14 mouse cellular contexts compared by ENCODE assay signal in genomic region chr16:58029674-58030073, GRCm38 (mm10).
DNase-seq lines count a peak whose midpoint lies in the region; ATAC-seq and TF ChIP-seq lines count a peak whose summit lies in the region.
"Had no signal": no experiment of that assay in that cellular context is flagged by ENCODE, and none has a peak within 500 bp of the region (broad histone marks: within the 10 kb centered on the region; RNA-seq: fewer than 3 reads in every experiment).

No protein-coding gene starts in this region.

- DNase-seq in forebrain, postnatal 0 days: no peak
- peak; percentile 4 to 12 for DNase-seq in heart, adult 9 months (ENCODE audit: low spot score in 2 of 2)
- peak; percentile 24 for DNase-seq in brain, adult 2 months (ENCODE audit: low read depth, low spot score)
- DNase-seq in heart, postnatal 14 days: peak; percentile 6 to 37
- DNase-seq in left cerebral cortex, postnatal 14 days (ENCODE audit: low spot score in 2 of 2): no peak
- DNase-seq: adrenal gland, adult 8-10 months; layer of hippocampus, postnatal 36 days; liver, embryonic 13.5 days; lung, postnatal 10 days; thymus, adult 2 months had no signal

- H3K4me2 ChIP-seq in forebrain, embryonic 15.5 days (replicated peaks): no peak overlapping the region
- no peak overlapping the region for H3K4me2 ChIP-seq in forebrain, postnatal 0 days (ENCODE audit: low read depth)
- no peak overlapping the region for H3K4me2 ChIP-seq in heart, embryonic 11.5 days
- H3K4me2 ChIP-seq: embryonic facial prominence, embryonic 15.5 days; liver, embryonic 13.5 days had no signal

- no peak overlapping the region for H3K4me3 ChIP-seq in forebrain, embryonic 15.5 days
- no peak overlapping the region for H3K4me3 ChIP-seq in forebrain, postnatal 0 days (ENCODE audit: low read depth, low read length)
- H3K4me3 ChIP-seq in heart, embryonic 11.5 days (ENCODE audit: low read depth, low read length): no peak overlapping the region
- H3K4me3 ChIP-seq: embryonic facial prominence, embryonic 15.5 days; liver, embryonic 13.5 days had no signal

- TF ChIP-seq CTCF in forebrain, postnatal 0 days (IDR thresholded peaks at IDR 0.05; ENCODE audit: low read depth): no peak

- ATAC-seq in forebrain, embryonic 15.5 days (replicated peaks): peak; percentile 51; the same call in 1 of the 2 replicates
- no peak for ATAC-seq in forebrain, postnatal 0 days
- no peak for ATAC-seq in heart, embryonic 11.5 days (replicated peaks; ENCODE audit: insufficient number of reproducible peaks, low FRiP score, low TSS enrichment)
- ATAC-seq: CD4-positive, CD25-positive, alpha-beta regulatory T cell, adult 4 months had no signal

- 72% methylated on average over 5 of the region's 5 CpGs for WGBS in forebrain, embryonic 15.5 days
- 63% methylated on average over 5 of the region's 5 CpGs for WGBS in forebrain, postnatal 0 days
- 85% methylated on average over 5 of the region's 5 CpGs for WGBS in heart, embryonic 11.5 days (ENCODE audit: insufficient replicate concordance)

- no peaks in the 10 kb centered on the region for H3K9me3 ChIP-seq in forebrain, embryonic 15.5 days
- no peaks in the 10 kb centered on the region for H3K9me3 ChIP-seq in forebrain, postnatal 0 days (ENCODE audit: low read length)
- no peaks in the 10 kb centered on the region for H3K9me3 ChIP-seq in heart, embryonic 11.5 days (replicated peaks; ENCODE audit: control insufficient read depth, low read length)
- H3K9me3 ChIP-seq: embryonic facial prominence, embryonic 15.5 days; liver, embryonic 13.5 days had no signal

- H3K36me3 ChIP-seq in forebrain, embryonic 15.5 days: no peaks in the 10 kb centered on the region
- H3K36me3 ChIP-seq in forebrain, postnatal 0 days (ENCODE audit: insufficient read depth): no peaks in the 10 kb centered on the region
- H3K36me3 ChIP-seq in heart, embryonic 11.5 days (ENCODE audit: control insufficient read depth, insufficient read depth, low read length): no peaks in the 10 kb centered on the region
- H3K36me3 ChIP-seq: embryonic facial prominence, embryonic 15.5 days; liver, embryonic 13.5 days had no signal

- H3K9ac ChIP-seq in forebrain, embryonic 15.5 days (replicated peaks): no peak overlapping the region
- no peak overlapping the region for H3K9ac ChIP-seq in forebrain, postnatal 0 days
- H3K9ac ChIP-seq in heart, embryonic 11.5 days (ENCODE audit: low read depth, low read length): no peak overlapping the region
- H3K9ac ChIP-seq: embryonic facial prominence, embryonic 15.5 days; liver, embryonic 13.5 days had no signal

- no peak overlapping the region for H3K27ac ChIP-seq in forebrain, embryonic 15.5 days (replicated peaks)
- H3K27ac ChIP-seq in forebrain, postnatal 0 days (ENCODE audit: low read depth, low read length): no peak overlapping the region
- no peak overlapping the region for H3K27ac ChIP-seq in heart, embryonic 11.5 days (ENCODE audit: low read depth, low read length)
- H3K27ac ChIP-seq: embryonic facial prominence, embryonic 15.5 days; liver, embryonic 13.5 days had no signal

- no peaks in the 10 kb centered on the region for H3K4me1 ChIP-seq in forebrain, embryonic 15.5 days
- no peaks in the 10 kb centered on the region for H3K4me1 ChIP-seq in forebrain, postnatal 0 days (ENCODE audit: insufficient read depth)
- H3K4me1 ChIP-seq in heart, embryonic 11.5 days (ENCODE audit: control insufficient read depth, insufficient read depth, low read length): no peaks in the 10 kb centered on the region
- H3K4me1 ChIP-seq: liver, embryonic 13.5 days had no signal

- intact Hi-C loops in heart, postnatal 14 days (cut with DNase I): no loop called here
- intact Hi-C loops in left cerebral cortex, postnatal 14 days (cut with DNase I): no loop called here

- no peaks in the 10 kb centered on the region for H3K27me3 ChIP-seq in forebrain, embryonic 15.5 days
- H3K27me3 ChIP-seq in forebrain, postnatal 0 days (ENCODE audit: insufficient read depth, low read length): no peaks in the 10 kb centered on the region
- H3K27me3 ChIP-seq in heart, embryonic 11.5 days (ENCODE audit: control insufficient read depth, insufficient read depth, low read length): no peaks in the 10 kb centered on the region
- H3K27me3 ChIP-seq: embryonic facial prominence, embryonic 15.5 days; liver, embryonic 13.5 days had no signal

Comparison
In these comparisons a context has a peak if more than half of its experiments do, and no peak if none do; other contexts are left out.
1. DNase-seq: peak in heart, adult 9 months (2 of 2), brain, adult 2 months (single experiment) and heart, postnatal 14 days (2 of 2); none in forebrain, postnatal 0 days (single experiment) and left cerebral cortex, postnatal 14 days (0 of 2).